Mouse (Mus musculus): Measurements from ENCODE around the gene Pgap3. TPM values are rescaled to one million over a fixed set of nuclear protein-coding genes. Genes with fewer than 3 reads are reported as not detected.

Gene Pgap3
- total RNA-seq, 2 experiments from 2014 or later = 8.9 to 9.6 TPM

Other genes with a start within 250 kb of the Pgap3 start
- 10 to 100 TPM; 49.5 to 54.0 TPM for gene Med1, start 207.2 kb downstream of the Pgap3 start, total RNA-seq (2021)
- 10 to 100 TPM; 32.2 to 41.0 TPM for gene Cdk12, start 197.4 kb downstream of the Pgap3 start, total RNA-seq (2021)
- 100 to 1,000 TPM; 139 to 148 TPM for gene Neurod2, start 70.8 kb downstream of the Pgap3 start, total RNA-seq (2021)
- 10 to 100 TPM; 45.4 to 49.9 TPM for gene Ppp1r1b, start 52.1 kb downstream of the Pgap3 start, total RNA-seq (2021)
- gene Stard3, start 42.1 kb downstream of the Pgap3 start, total RNA-seq (2021) = 10 to 100 TPM; 31.5 to 34.3 TPM
- under 1 TPM; 0.66 to 0.76 TPM for gene Tcap, start 16.7 kb downstream of the Pgap3 start, total RNA-seq (2021)
- gene Pnmt, start 14.0 kb downstream of the Pgap3 start, total RNA-seq (2021) = not detected
- 1 to 10 TPM; 1.4 to 3.5 TPM for gene Erbb2, start 12.0 kb upstream of the Pgap3 start, total RNA-seq (2021)
- 100 to 1,000 TPM in 1 of 2 experiments, 10 to 100 TPM in 1; 92.2 to 104 TPM for gene Mien1, start 38.5 kb upstream of the Pgap3 start, total RNA-seq (2021)
- 1 to 10 TPM; 1.4 to 2.1 TPM for gene Grb7, start 45.9 kb upstream of the Pgap3 start, total RNA-seq (2021)
- under 1 TPM in 1 of 2 experiments, not detected in 1; 0.52 TPM for gene Ikzf3, start 145.5 kb upstream of the Pgap3 start, total RNA-seq (2021)
- not detected for gene Zpbp2, start 150.6 kb upstream of the Pgap3 start, total RNA-seq (2021)
- 10 to 100 TPM; 47.7 to 57.5 TPM for gene Ormdl3, start 186.9 kb upstream of the Pgap3 start, total RNA-seq (2021)
- gene Lrrc3c, start 197.8 kb upstream of the Pgap3 start, total RNA-seq (2021) = not detected
- 10 to 100 TPM; 10.4 to 12.4 TPM for gene Gm12355, start 225.2 kb upstream of the Pgap3 start, total RNA-seq (2021)
- not detected for gene Gsdma3, start 225.9 kb upstream of the Pgap3 start, total RNA-seq (2021)
- gene Gsdma2, start 246.3 kb upstream of the Pgap3 start, total RNA-seq (2021) = under 1 TPM in 1 of 2 experiments, not detected in 1; 0.20 TPM

All from layer of hippocampus, postnatal 25 days (tissue).